In genomic region chr13:99606606-99606990, GRCm38 (mm10) we compare ENCODE assay signal across 9 mouse cellular contexts.
A peak's percentile ranks its signal among the peaks of the same experiment; 100 is the strongest.
DNase-seq lines count a peak whose midpoint lies in the region; ATAC-seq and TF ChIP-seq lines count a peak whose summit lies in the region.
"Had no signal": no experiment of that assay in that cellular context is flagged by ENCODE, and none has a peak within 500 bp of the region (broad histone marks: within the 10 kb centered on the region; RNA-seq: fewer than 3 reads in every experiment).

No protein-coding gene starts in this region.

- 0 out of 2 replicates have a peak, but pooled peaks cover 4% of the 10 kb centered on the region for H3K9me3 ChIP-seq in heart, postnatal 0 days (replicated peaks; ENCODE audit: control insufficient read depth, low read length)

- H3K9ac ChIP-seq in heart, postnatal 0 days (replicated peaks; ENCODE audit: low read depth, low read length) = no peak overlapping the region

- no peaks in the 10 kb centered on the region for H3K27me3 ChIP-seq in heart, postnatal 0 days (ENCODE audit: control insufficient read depth, insufficient read depth, low read length)

- intact Hi-C loops in heart, postnatal 25 days (cut with DNase I) = loop anchor here (5.0 kb wide), 1 partner anchor 231 kb away; no protein-coding TSS in a partner anchor

- H3K4me2 ChIP-seq in heart, postnatal 0 days (ENCODE audit: low read depth, low read length) = no peak overlapping the region

- 53% methylated on average over 1 of the region's 1 CpGs for WGBS in heart, postnatal 0 days

- H3K36me3 ChIP-seq in heart, postnatal 0 days (replicated peaks; ENCODE audit: control insufficient read depth, insufficient read depth, low read length) = no peaks in the 10 kb centered on the region

- peak; percentile 10 for DNase-seq in heart, postnatal 0 days (ENCODE audit: low spot score)
- DNase-seq in heart, postnatal 25 days (ENCODE audit: low spot score) = no peak
- peak; percentile 18 for DNase-seq in retina, embryonic 14.5 days (ENCODE audit: low spot score)
- no peak for DNase-seq in retina, postnatal 1 day
- peak; percentile 3 for DNase-seq in c-Kit-positive CD71-positive TER-119-positive erythroid progenitor cells, embryonic 14.5 days (ENCODE audit: low spot score)
- DNase-seq in urinary bladder, postnatal 14 days (ENCODE audit: low spot score) = no peak
- DNase-seq in ovary, adult 18-20 months (ENCODE audit: low spot score) = no peak
- DNase-seq: cerebellum, postnatal 36 days had no signal

- H3K4me1 ChIP-seq in heart, postnatal 0 days (ENCODE audit: control insufficient read depth, insufficient read depth) = peaks cover 18% of the 10 kb centered on the region
- H3K4me1 ChIP-seq: megakaryocyte, embryonic 14.5 days had no signal

- ATAC-seq in heart, postnatal 0 days (ENCODE audit: insufficient read depth, low read depth) = no peak

- TF ChIP-seq CTCF in heart, postnatal 0 days (IDR thresholded peaks at IDR 0.05; ENCODE audit: low read depth) = peak; percentile 55

- no peak for TF ChIP-seq EP300 in heart, postnatal 0 days (IDR thresholded peaks at IDR 0.05; ENCODE audit: low read depth)

- no peak overlapping the region for H3K27ac ChIP-seq in heart, postnatal 0 days (ENCODE audit: low read depth)

- no peak overlapping the region for H3K4me3 ChIP-seq in heart, postnatal 0 days (ENCODE audit: low read depth, low read length)
- H3K4me3 ChIP-seq: megakaryocyte, embryonic 14.5 days had no signal

Comparison
In these comparisons a context has a peak if more than half of its experiments do, and no peak if none do; other contexts are left out.
1. DNase-seq: peak in heart, postnatal 0 days (single experiment), retina, embryonic 14.5 days (single experiment) and c-Kit-positive CD71-positive TER-119-positive erythroid progenitor cells, embryonic 14.5 days (single experiment); none in heart, postnatal 25 days (single experiment), retina, postnatal 1 day (single experiment), urinary bladder, postnatal 14 days (single experiment) and ovary, adult 18-20 months (single experiment).